Mouse (Mus musculus): Measurements from ENCODE around the gene Lalba. TPM values are rescaled to one million over a fixed set of nuclear protein-coding genes. Genes with fewer than 3 reads are reported as not detected.

The Lalba gene
- not detected for total RNA-seq (2023)

GRCm38 (mm10) chr15:98482701-98483100, at the start of gene Lalba:
Gene Lalba, minus strand, starts transcription at chr15:98482721.

DNA sequence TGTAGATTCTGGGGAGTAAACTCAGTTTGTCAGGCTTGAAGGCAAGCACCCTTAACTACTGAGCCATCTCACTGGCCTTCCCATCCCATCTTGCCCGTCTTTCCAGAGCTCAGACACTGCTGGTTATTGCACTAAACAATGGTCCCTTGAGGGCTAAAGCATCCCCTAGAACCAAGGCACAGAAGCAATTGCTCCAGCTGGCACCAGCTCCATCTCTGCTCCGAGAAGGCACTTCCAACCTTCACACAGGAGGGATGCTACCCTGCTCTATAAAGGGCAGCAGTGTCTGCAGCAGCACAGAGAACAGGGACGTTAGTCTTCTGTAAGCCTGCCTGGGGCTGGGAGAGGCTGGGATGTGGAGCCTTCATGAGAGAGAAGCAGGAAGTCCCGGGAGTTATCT, 9.6 kb upstream of the Lalba start, which contains the start of gene Olfr279:
Gene Olfr279 (plus strand): TSS at position 301 of the 400 bp plus-strand sequence.

GRCm38 (mm10) chr15:98469596-98469995, 12.9 kb downstream of the Lalba start, which contains the start of gene OR5BS1P:
Gene OR5BS1P, plus strand, starts transcription at chr15:98469896.

GRCm38 (mm10) chr15:98452288-98452687, 30.2 kb downstream of the Lalba start, which contains the start of gene Olfr281:
Gene Olfr281, plus strand, starts transcription at chr15:98452588.

GRCm38 (mm10) chr15:98430925-98431324, 51.6 kb downstream of the Lalba start, which contains the start of gene Olfr282:
Gene Olfr282, plus strand, starts transcription at chr15:98431225.

Other genes with a start within 250 kb of the Lalba start
- not detected for gene Olfr286, start 248.3 kb downstream of the Lalba start, total RNA-seq (2023)
- gene H1fnt, start 225.4 kb downstream of the Lalba start, total RNA-seq (2023): not detected
- not detected for gene Zfp641, start 186.6 kb downstream of the Lalba start, total RNA-seq (2023)
- not detected for gene Olfr285, start 165.4 kb downstream of the Lalba start, total RNA-seq (2023)
- not detected for gene Olfr284, start 141.7 kb downstream of the Lalba start, total RNA-seq (2023)
- gene Olfr283, start 101.8 kb downstream of the Lalba start, total RNA-seq (2023): not detected
- gene Olfr282, start 51.5 kb downstream of the Lalba start, total RNA-seq (2023): not detected
- gene Olfr281, start 30.1 kb downstream of the Lalba start, total RNA-seq (2023): not detected
- not detected for gene OR5BS1P, start 12.8 kb downstream of the Lalba start, total RNA-seq (2023)
- gene Olfr279, start 9.7 kb upstream of the Lalba start, total RNA-seq (2023): not detected
- gene Kansl2, start 51.5 kb upstream of the Lalba start, total RNA-seq (2023): 10 to 100 TPM; 28.0 to 29.7 TPM
- gene Ccnt1, start 88.2 kb upstream of the Lalba start, total RNA-seq (2023): 10 to 100 TPM; 51.6 to 56.9 TPM
- not detected for gene 4930415O20Rik, start 88.3 kb upstream of the Lalba start, total RNA-seq (2023)
- gene Adcy6, start 127.4 kb upstream of the Lalba start, total RNA-seq (2023): 1 to 10 TPM; 4.7 to 4.9 TPM
- gene Cacnb3, start 148.1 kb upstream of the Lalba start, total RNA-seq (2023): under 1 TPM; 0.31 to 0.94 TPM
- gene Ddx23, start 180.2 kb upstream of the Lalba start, total RNA-seq (2023): 10 to 100 TPM; 61.6 to 67.6 TPM
- gene Rnd1, start 194.7 kb upstream of the Lalba start, total RNA-seq (2023): 10 to 100 TPM; 13.5 to 16.8 TPM
- not detected for gene Ccdc65, start 225.5 kb upstream of the Lalba start, total RNA-seq (2023)
- gene Fkbp11, start 245.5 kb upstream of the Lalba start, total RNA-seq (2023): 1 to 10 TPM; 2.5 to 3.0 TPM